Mouse (Mus musculus): ENCODE results near the gene Eea1. TPM values are rescaled to one million over a fixed set of nuclear protein-coding genes. Genes with fewer than 3 reads are reported as not detected.

Eea1 gene
- polyA plus RNA-seq, 1 experiment from 2014 or later: 17.6 TPM

DNA sequence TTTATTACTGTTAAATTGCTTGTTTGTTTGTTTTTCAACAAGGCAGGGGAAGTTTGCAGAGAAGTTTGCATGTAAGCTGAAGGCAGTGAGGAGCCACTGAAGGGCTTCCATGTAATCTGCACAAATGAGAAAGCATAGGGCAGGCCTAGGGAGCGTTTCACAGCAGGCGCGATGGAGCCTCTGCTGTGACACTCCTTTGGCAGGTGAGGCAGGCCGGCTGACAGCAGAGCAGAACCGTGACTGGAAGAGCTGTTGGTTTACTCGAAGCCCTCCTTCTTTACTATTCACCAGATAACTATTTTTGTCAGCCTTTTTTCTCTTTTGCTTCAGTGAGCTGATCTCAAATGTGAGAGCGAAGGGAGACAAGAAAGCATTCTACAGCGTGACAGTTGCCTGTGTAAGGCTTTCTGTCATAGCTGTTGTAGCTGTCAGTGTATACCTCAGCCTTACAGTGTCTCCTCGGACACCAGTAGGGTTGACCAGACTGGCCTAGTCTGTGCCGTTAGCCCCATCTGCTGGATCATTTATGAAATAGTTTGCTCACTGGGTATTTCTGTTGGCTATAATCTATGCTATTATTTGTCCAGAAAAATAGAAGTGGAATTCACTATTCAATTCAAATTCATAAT lies 93.0 kb downstream of the Eea1 start:
- H3K4me1 ChIP-seq (ENCODE audit: control insufficient read depth, insufficient read depth, low read length): no peaks in the 10 kb centered on the region
- 48% methylated on average over 10 of the region's 10 CpGs for WGBS

GRCm38 (mm10) chr10:96034106-96034505 lies 93.7 kb downstream of the Eea1 start:
- no peaks in the 10 kb centered on the region for H3K4me1 ChIP-seq (ENCODE audit: control insufficient read depth, insufficient read depth, low read length)
- no peaks in the 10 kb centered on the region for H3K27me3 ChIP-seq (replicated peaks; ENCODE audit: control insufficient read depth, insufficient read depth, low read length)
- no peak overlapping the region for H3K27ac ChIP-seq (ENCODE audit: low read length)
- ATAC-seq: no peak
- no peak overlapping the region for H3K9ac ChIP-seq (ENCODE audit: low read depth, low read length)
- no peaks in the 10 kb centered on the region for H3K9me3 ChIP-seq (ENCODE audit: control insufficient read depth, low read length)
- no peaks in the 10 kb centered on the region for H3K36me3 ChIP-seq (ENCODE audit: control insufficient read depth, insufficient read depth, low read length)
- no peak overlapping the region for H3K4me2 ChIP-seq (ENCODE audit: low read depth, low read length)
- H3K4me3 ChIP-seq (ENCODE audit: low read length): no peak overlapping the region
- 83% methylated on average over 3 of the region's 3 CpGs for WGBS

More for the DNA sequence above, 93.0 kb downstream of the Eea1 start:
- H3K4me3 ChIP-seq (ENCODE audit: low read length): no peak overlapping the region
- H3K9me3 ChIP-seq (ENCODE audit: control insufficient read depth, low read length): no peaks in the 10 kb centered on the region
- no peak overlapping the region for H3K27ac ChIP-seq (ENCODE audit: low read length)
- ATAC-seq: peak; percentile 56; the same call in 1 of the 2 replicates
- no peak overlapping the region for H3K4me2 ChIP-seq (ENCODE audit: low read depth, low read length)
- H3K27me3 ChIP-seq (replicated peaks; ENCODE audit: control insufficient read depth, insufficient read depth, low read length): no peaks in the 10 kb centered on the region
- no peak overlapping the region for H3K9ac ChIP-seq (ENCODE audit: low read depth, low read length)
- H3K36me3 ChIP-seq (ENCODE audit: control insufficient read depth, insufficient read depth, low read length): no peaks in the 10 kb centered on the region

DNA sequence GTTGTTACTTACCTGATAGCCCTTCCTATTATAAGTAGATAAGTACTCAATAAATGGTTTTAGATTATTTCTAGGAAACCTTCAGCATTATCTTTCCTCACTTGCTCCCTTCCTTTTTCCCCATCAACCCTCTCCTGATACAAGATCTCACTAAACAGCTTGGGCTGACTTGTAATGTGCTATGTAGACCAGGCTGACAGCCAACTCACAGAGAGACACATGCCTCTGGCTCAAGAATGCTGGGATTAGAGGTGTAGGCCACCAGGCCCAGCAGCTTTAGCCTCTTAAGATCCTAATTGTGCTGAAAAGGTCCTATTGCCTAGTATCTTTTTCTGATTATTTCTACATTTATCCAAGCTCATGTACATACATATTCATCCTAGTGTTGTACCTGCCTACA lies 95.5 kb downstream of the Eea1 start:
- ATAC-seq: no peak
- Histone ChIP-seq H3K4me3 (ENCODE audit: low read length) (no peak overlapping the region), H3K4me1 (ENCODE audit: control insufficient read depth, insufficient read depth, low read length) (no peaks in the 10 kb centered on the region), H3K9me3 (ENCODE audit: control insufficient read depth, low read length) (no peaks in the 10 kb centered on the region), H3K27ac (ENCODE audit: low read length) (no peak overlapping the region), H3K36me3 (ENCODE audit: control insufficient read depth, insufficient read depth, low read length) (no peaks in the 10 kb centered on the region), H3K9ac (ENCODE audit: low read depth, low read length) (no peak overlapping the region), H3K27me3 (replicated peaks; ENCODE audit: control insufficient read depth, insufficient read depth, low read length) (no peaks in the 10 kb centered on the region), H3K4me2 (ENCODE audit: low read depth, low read length) (no peak overlapping the region)

GRCm38 (mm10) chr10:96044216-96044615 lies 103.8 kb downstream of the Eea1 start:
- H3K9me3 ChIP-seq (ENCODE audit: control insufficient read depth, low read length): no peaks in the 10 kb centered on the region
- WGBS: 94% methylated on average over 2 of the region's 2 CpGs
- H3K4me2 ChIP-seq (ENCODE audit: low read depth, low read length): no peak overlapping the region
- H3K36me3 ChIP-seq (ENCODE audit: control insufficient read depth, insufficient read depth, low read length): no peaks in the 10 kb centered on the region
- H3K27me3 ChIP-seq (replicated peaks; ENCODE audit: control insufficient read depth, insufficient read depth, low read length): no peaks in the 10 kb centered on the region
- H3K27ac ChIP-seq (ENCODE audit: low read length): no peak overlapping the region
- H3K4me1 ChIP-seq (ENCODE audit: control insufficient read depth, insufficient read depth, low read length): peaks cover 3% of the 10 kb centered on the region; the same call in 1 of the 2 replicates
- no peak overlapping the region for H3K9ac ChIP-seq (ENCODE audit: low read depth, low read length)
- ATAC-seq: no peak
- no peak overlapping the region for H3K4me3 ChIP-seq (ENCODE audit: low read length)

GRCm38 (mm10) chr10:96047960-96048536 lies 107.6 kb downstream of the Eea1 start:
- Histone ChIP-seq H3K4me3 (ENCODE audit: low read length) (no peak overlapping the region), H3K9me3 (ENCODE audit: control insufficient read depth, low read length) (no peaks in the 10 kb centered on the region), H3K4me1 (ENCODE audit: control insufficient read depth, insufficient read depth, low read length) (peaks cover 3% of the 10 kb centered on the region; the same call in 1 of the 2 replicates), H3K36me3 (ENCODE audit: control insufficient read depth, insufficient read depth, low read length) (no peaks in the 10 kb centered on the region), H3K4me2 (ENCODE audit: low read depth, low read length) (no peak overlapping the region), H3K27ac (ENCODE audit: low read length) (no peak overlapping the region), H3K9ac (ENCODE audit: low read depth, low read length) (no peak overlapping the region), H3K27me3 (replicated peaks; ENCODE audit: control insufficient read depth, insufficient read depth, low read length) (no peaks in the 10 kb centered on the region)
- 54% methylated on average over 9 of the region's 9 CpGs for WGBS
- ATAC-seq: peak; percentile 53

DNA sequence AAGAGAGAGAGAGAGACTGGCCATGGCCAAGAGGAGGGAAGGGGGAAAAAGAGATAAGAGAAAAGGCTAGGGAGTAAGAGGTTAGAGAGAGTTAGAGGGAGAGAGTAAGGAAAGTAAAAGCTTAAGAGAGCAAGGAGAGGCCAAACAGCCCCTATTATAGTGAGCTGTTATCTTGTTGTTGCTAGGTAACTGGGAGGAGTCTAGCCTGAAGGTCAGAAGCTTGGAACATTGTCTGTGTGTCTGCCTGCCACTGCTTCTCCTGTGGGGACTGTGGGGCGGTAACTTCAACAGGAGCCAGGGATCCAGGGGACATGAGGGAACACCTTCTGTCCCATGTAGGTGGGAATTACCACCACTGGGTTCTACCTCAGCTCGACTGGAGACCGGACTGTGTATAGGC lies 108.1 kb downstream of the Eea1 start:
- no peak overlapping the region for H3K4me2 ChIP-seq (ENCODE audit: low read depth, low read length)
- H3K27ac ChIP-seq (ENCODE audit: low read length): no peak overlapping the region
- H3K9ac ChIP-seq (ENCODE audit: low read depth, low read length): no peak overlapping the region
- ATAC-seq: peak; percentile 75
- no peaks in the 10 kb centered on the region for H3K27me3 ChIP-seq (replicated peaks; ENCODE audit: control insufficient read depth, insufficient read depth, low read length)
- peaks cover 3% of the 10 kb centered on the region; the same call in 1 of the 2 replicates for H3K4me1 ChIP-seq (ENCODE audit: control insufficient read depth, insufficient read depth, low read length)
- H3K4me3 ChIP-seq (ENCODE audit: low read length): no peak overlapping the region
- H3K9me3 ChIP-seq (ENCODE audit: control insufficient read depth, low read length): no peaks in the 10 kb centered on the region
- no peaks in the 10 kb centered on the region for H3K36me3 ChIP-seq (ENCODE audit: control insufficient read depth, insufficient read depth, low read length)
- WGBS: 79% methylated on average over 3 of the region's 3 CpGs

GRCm38 (mm10) chr10:96067347-96067746 lies 126.9 kb downstream of the Eea1 start:
- H3K9me3 ChIP-seq (ENCODE audit: control insufficient read depth, low read length): no peaks in the 10 kb centered on the region
- H3K9ac ChIP-seq (ENCODE audit: low read depth, low read length): no peak overlapping the region
- WGBS: 50% methylated on average over 3 of the region's 3 CpGs
- H3K4me1 ChIP-seq (ENCODE audit: control insufficient read depth, insufficient read depth, low read length): no peaks in the 10 kb centered on the region
- ATAC-seq: no peak
- no peak overlapping the region for H3K4me2 ChIP-seq (ENCODE audit: low read depth, low read length)
- no peaks in the 10 kb centered on the region for H3K27me3 ChIP-seq (replicated peaks; ENCODE audit: control insufficient read depth, insufficient read depth, low read length)
- H3K27ac ChIP-seq (ENCODE audit: low read length): no peak overlapping the region
- no peak overlapping the region for H3K4me3 ChIP-seq (ENCODE audit: low read length)
- H3K36me3 ChIP-seq (ENCODE audit: control insufficient read depth, insufficient read depth, low read length): no peaks in the 10 kb centered on the region

- no peak for ATAC-seq
- no peaks in the 10 kb centered on the region for H3K9me3 ChIP-seq (ENCODE audit: control insufficient read depth, low read length)
- no peak overlapping the region for H3K4me2 ChIP-seq (ENCODE audit: low read depth, low read length)
- H3K36me3 ChIP-seq (ENCODE audit: control insufficient read depth, insufficient read depth, low read length): no peaks in the 10 kb centered on the region
- WGBS: 88% methylated on average over 7 of the region's 7 CpGs
- H3K9ac ChIP-seq (ENCODE audit: low read depth, low read length): no peak overlapping the region
- H3K27ac ChIP-seq (ENCODE audit: low read length): no peak overlapping the region
- H3K4me3 ChIP-seq (ENCODE audit: low read length): no peak overlapping the region
- no peaks in the 10 kb centered on the region for H3K27me3 ChIP-seq (replicated peaks; ENCODE audit: control insufficient read depth, insufficient read depth, low read length)
- peaks cover 4% of the 10 kb centered on the region; the same call in 1 of the 2 replicates for H3K4me1 ChIP-seq (ENCODE audit: control insufficient read depth, insufficient read depth, low read length)
These were observed 133.9 kb downstream of the Eea1 start for GRCm38 (mm10) chr10:96074386-96074785.

DNA sequence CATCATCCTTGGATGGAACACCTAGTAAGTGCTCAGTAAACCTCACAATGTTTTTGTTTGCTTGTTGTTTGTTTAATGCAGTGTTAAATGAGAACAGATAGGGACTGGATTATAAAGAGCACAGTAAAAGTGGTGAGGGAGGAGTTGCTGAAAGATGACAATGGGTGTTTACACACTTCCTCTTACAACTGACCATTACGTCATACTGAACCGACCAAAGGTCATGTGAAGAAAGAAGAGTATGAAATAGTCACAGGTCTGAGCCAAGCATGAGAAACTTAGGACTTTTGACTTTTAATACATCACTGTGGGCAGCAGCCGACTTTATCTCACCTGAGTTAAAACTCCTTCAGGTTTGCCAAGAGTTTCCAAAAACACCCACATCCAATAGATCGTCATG lies 135.0 kb downstream of the Eea1 start:
- no peak overlapping the region for H3K27ac ChIP-seq (ENCODE audit: low read length)
- H3K4me2 ChIP-seq (ENCODE audit: low read depth, low read length): no peak overlapping the region
- ATAC-seq: no peak
- H3K4me3 ChIP-seq (ENCODE audit: low read length): no peak overlapping the region
- no peaks in the 10 kb centered on the region for H3K36me3 ChIP-seq (ENCODE audit: control insufficient read depth, insufficient read depth, low read length)
- H3K4me1 ChIP-seq (ENCODE audit: control insufficient read depth, insufficient read depth, low read length): peaks cover 4% of the 10 kb centered on the region; the same call in 1 of the 2 replicates
- no peaks in the 10 kb centered on the region for H3K9me3 ChIP-seq (ENCODE audit: control insufficient read depth, low read length)
- 55% methylated on average over 4 of the region's 4 CpGs for WGBS
- no peaks in the 10 kb centered on the region for H3K27me3 ChIP-seq (replicated peaks; ENCODE audit: control insufficient read depth, insufficient read depth, low read length)
- H3K9ac ChIP-seq (ENCODE audit: low read depth, low read length): no peak overlapping the region

Data from intestine, embryonic 16.5 days (tissue).